Mouse (Mus musculus) midbrain, embryonic 15.5 days (tissue): ENCODE data around the gene Arf3. TPM values are rescaled to one million over a fixed set of nuclear protein-coding genes. Genes with fewer than 3 reads are reported as not detected.

Experiments
- ATAC-seq: fragments of 200-750 bp; cut with Nextera tagmentation; replicated peaks from 2 replicates; pipeline ENCODE4 v1.8.0; 2017; ENCODE audit warnings: moderate TSS enrichment
- H3K27ac ChIP-seq: fragments of 300-500 bp; sonication (generic); 2 replicates; pipeline ENCODE4 v1.5.1; 2015; ENCODE audit warnings: mild to moderate bottlenecking, inconsistent platforms
- H3K27me3 ChIP-seq: fragments of 300-500 bp; sonication (generic); replicated peaks from 2 replicates; pipeline ENCODE4 v1.6.1; 2015; ENCODE audit warnings: inconsistent platforms
- H3K36me3 ChIP-seq: fragments of 300-500 bp; sonication (generic); replicated peaks from 2 replicates; pipeline ENCODE4 v1.6.1; 2015; ENCODE audit warnings: inconsistent platforms
- H3K4me1 ChIP-seq: fragments of 300-500 bp; sonication (generic); 2 replicates; pipeline ENCODE4 v1.6.1; 2015; ENCODE audit warnings: inconsistent platforms
- H3K4me2 ChIP-seq: fragments of 300-500 bp; sonication (generic); 2 replicates; pipeline ENCODE4 v1.6.1; 2015; ENCODE audit warnings: inconsistent platforms, mild to moderate bottlenecking, moderate library complexity
- H3K4me3 ChIP-seq: fragments of 300-500 bp; sonication (generic); 2 replicates; pipeline ENCODE4 v1.5.1; 2015; ENCODE audit warnings: mild to moderate bottlenecking, inconsistent platforms
- H3K9ac ChIP-seq: fragments of 300-500 bp; sonication (generic); 2 replicates; pipeline ENCODE4 v1.6.1; 2015; ENCODE audit warnings: mild to moderate bottlenecking, inconsistent platforms
- H3K9me3 ChIP-seq: fragments of 300-500 bp; sonication (generic); 2 replicates; pipeline ENCODE4 v1.6.1; 2016; ENCODE audit warnings: inconsistent platforms
- WGBS: fragments of 180-500 bp; shearing (Covaris S2); methylation state at CpG from one replicate; pipeline ENCODE4 v1.1.7; 2015; ENCODE audit warnings: mixed read lengths; 5-methylcytosine and 5-hydroxymethylcytosine counted together
- polyA plus RNA-seq: library from polyadenylated mRNA; unstranded; fragments of >200 nt; fragmentation: Nextera tagmentation; extraction: Ambion mirVana; gene quantifications from 2 replicates; pipeline ENCODE4 v1.2.1, GENCODE M21; 2015

Arf3 gene
- polyA plus RNA-seq, 1 experiment from 2014 or later = 103 TPM

DNA sequence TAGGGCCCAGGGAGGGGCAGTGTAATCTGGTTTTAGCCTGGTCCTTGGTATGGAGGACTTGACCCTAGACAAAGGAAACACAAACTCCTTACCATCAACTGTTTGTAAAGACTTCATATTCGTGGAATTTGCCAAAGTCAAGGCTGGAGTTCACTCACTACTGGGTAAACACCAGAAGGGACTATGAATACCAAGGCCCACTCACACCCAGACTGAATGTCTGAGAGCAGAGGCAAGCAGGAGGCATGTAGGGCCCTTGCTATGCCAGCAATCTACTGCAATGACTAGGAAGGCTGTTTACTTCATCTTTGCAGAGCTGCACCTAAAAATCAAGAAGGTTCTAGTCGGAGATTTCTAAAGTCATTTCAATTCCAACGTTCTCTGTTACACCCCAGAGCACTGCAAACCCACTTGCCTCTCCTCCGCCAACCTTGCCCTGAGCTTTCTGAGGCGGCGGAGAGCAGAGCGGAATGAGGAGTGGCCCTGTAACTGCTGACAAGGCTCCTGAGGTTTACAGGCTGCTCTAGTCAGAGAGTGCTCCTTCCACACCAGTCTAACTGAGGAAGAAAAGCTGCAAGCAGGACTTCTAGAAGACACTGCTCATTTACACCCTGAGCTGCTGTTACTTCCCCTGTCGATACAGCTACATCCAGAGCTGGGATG lies 20.1 kb downstream of the Arf3 start:
- no peak overlapping the region for H3K4me3 ChIP-seq
- no peak overlapping the region for H3K9ac ChIP-seq
- H3K36me3 ChIP-seq = peaks cover 21% of the 10 kb centered on the region
- no peak for ATAC-seq
- no peak overlapping the region for H3K27ac ChIP-seq
- no peaks in the 10 kb centered on the region for H3K27me3 ChIP-seq
- no peaks in the 10 kb centered on the region for H3K9me3 ChIP-seq
- 88% methylated on average over 8 of the region's 8 CpGs for WGBS
- H3K4me1 ChIP-seq = no peaks in the 10 kb centered on the region
- no peak overlapping the region for H3K4me2 ChIP-seq

DNA sequence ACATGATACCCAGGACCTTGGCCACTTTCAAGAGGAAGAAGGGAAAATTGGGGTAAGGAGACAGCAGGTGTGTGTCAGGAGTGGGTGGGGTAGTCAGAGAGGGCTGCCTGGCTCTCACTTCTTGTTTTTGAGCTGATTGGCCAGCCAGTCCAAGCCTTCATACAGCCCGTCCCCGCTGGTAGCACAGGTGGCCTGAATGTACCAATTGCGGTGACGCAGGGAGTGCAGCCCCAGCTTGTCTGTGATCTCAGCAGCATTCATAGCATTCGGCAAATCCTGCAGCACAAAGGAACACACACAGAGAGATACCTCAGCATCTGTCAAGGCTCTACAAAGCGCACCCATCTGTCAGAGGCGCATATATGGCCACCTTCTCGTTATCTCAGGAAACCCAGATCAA lies 22.8 kb downstream of the Arf3 start:
- Histone ChIP-seq H3K27me3 (no peaks in the 10 kb centered on the region), H3K36me3 (peaks cover 35% of the 10 kb centered on the region), H3K27ac (no peak overlapping the region), H3K4me3 (no peak overlapping the region), H3K9ac (no peak overlapping the region), H3K9me3 (no peaks in the 10 kb centered on the region), H3K4me1 (no peaks in the 10 kb centered on the region), H3K4me2 (no peak overlapping the region)
- WGBS = 88% methylated on average over 8 of the region's 8 CpGs
- no peak for ATAC-seq

DNA sequence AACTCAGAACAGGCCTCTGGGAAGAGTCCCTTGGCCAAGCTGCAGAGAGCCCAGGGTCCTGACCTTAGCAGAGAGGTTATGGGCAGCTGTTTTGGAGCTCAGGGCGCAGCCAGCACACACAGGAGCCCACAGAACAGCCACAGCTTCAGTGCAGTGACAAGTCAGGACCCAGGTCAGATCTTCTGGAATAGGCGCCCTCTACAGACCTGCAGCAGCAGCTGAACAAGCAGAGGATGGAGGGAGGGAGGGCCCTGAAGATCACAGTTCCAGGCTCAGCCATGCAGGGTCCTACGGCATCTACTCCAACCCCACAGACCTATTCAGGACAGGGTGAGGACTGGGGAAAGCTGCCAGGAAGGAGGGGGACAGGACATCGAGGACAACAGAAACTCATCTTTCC lies 24.2 kb downstream of the Arf3 start:
- WGBS = 64% methylated on average over 4 of the region's 4 CpGs
- Histone ChIP-seq H3K36me3 (peaks cover 37% of the 10 kb centered on the region), H3K9ac (no peak overlapping the region), H3K27ac (no peak overlapping the region), H3K4me3 (no peak overlapping the region), H3K4me1 (no peaks in the 10 kb centered on the region), H3K27me3 (no peaks in the 10 kb centered on the region), H3K9me3 (no peaks in the 10 kb centered on the region), H3K4me2 (no peak overlapping the region)
- no peak for ATAC-seq

GRCm38 (mm10) chr15:98737881-98738280 lies 25.1 kb downstream of the Arf3 start:
- H3K4me2 ChIP-seq = no peak overlapping the region
- no peak overlapping the region for H3K4me3 ChIP-seq
- peaks cover 37% of the 10 kb centered on the region for H3K36me3 ChIP-seq
- H3K4me1 ChIP-seq = no peaks in the 10 kb centered on the region
- no peak for ATAC-seq
- no peak overlapping the region for H3K27ac ChIP-seq
- no peak overlapping the region for H3K9ac ChIP-seq
- H3K9me3 ChIP-seq = no peaks in the 10 kb centered on the region
- H3K27me3 ChIP-seq = no peaks in the 10 kb centered on the region

DNA sequence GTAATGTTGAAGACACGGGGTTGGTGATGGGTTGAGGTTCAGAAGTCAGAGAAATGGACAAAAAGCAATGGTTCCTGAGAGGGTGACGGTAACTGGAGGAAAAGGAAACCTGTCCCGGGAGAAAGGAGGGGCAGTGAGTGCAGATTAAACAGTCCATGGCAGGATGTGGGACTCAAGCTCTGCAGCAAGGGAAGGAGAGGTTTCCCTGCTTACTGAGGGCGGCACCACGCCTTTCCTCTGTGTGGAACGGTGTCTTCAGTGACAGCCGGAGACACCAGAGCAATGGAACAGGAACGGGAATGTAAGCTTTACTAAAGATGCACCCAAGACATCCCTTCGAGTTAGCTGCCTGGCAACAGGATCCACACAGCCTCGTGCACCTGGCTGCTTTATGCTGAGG lies 26.5 kb downstream of the Arf3 start:
- no peak for ATAC-seq
- no peaks in the 10 kb centered on the region for H3K27me3 ChIP-seq
- H3K9ac ChIP-seq = no peak overlapping the region
- H3K4me2 ChIP-seq = no peak overlapping the region
- no peaks in the 10 kb centered on the region for H3K9me3 ChIP-seq
- no peaks in the 10 kb centered on the region for H3K4me1 ChIP-seq
- no peak overlapping the region for H3K4me3 ChIP-seq
- no peak overlapping the region for H3K27ac ChIP-seq
- peaks cover 37% of the 10 kb centered on the region for H3K36me3 ChIP-seq
- WGBS = 87% methylated on average over 10 of the region's 10 CpGs

DNA sequence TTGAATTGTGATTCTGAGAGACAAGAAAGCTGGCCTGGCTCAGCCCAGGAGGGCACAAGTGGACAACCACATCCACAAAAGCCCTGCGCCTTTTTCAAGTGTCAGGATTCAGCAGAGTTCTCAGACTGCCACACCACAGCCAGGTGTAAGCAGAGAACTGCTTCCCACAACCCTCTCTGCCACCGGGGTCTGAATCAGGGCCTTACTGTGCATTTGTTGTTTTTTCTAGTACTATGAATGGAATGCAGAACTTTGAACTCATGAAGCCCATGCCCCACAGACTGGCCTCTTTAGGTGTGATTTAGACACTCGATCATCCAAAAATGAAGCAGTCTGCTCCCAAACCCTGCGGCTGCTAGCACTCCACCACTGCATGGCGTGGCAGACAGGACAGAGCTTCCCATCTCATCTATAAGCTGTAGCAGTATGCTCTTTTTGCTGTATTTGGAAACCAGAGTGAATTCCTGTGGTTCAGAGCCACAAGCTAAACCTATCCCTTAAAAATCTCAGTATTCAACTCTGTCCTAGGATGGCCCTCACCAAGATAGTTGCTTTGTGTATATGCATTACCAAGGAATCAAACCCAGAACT lies 28.9 kb downstream of the Arf3 start:
- no peak overlapping the region for H3K27ac ChIP-seq
- peaks cover 22% of the 10 kb centered on the region for H3K36me3 ChIP-seq
- H3K4me2 ChIP-seq = no peak overlapping the region
- WGBS = 90% methylated on average over 5 of the region's 5 CpGs
- ATAC-seq = no peak
- H3K9me3 ChIP-seq = no peaks in the 10 kb centered on the region
- H3K9ac ChIP-seq = no peak overlapping the region
- H3K4me3 ChIP-seq = no peak overlapping the region
- 0 out of 2 replicates have a peak, but pooled peaks cover under 1% of the 10 kb centered on the region for H3K27me3 ChIP-seq
- H3K4me1 ChIP-seq = no peaks in the 10 kb centered on the region

- no peaks in the 10 kb centered on the region for H3K9me3 ChIP-seq
- WGBS = 61% methylated on average over 6 of the region's 6 CpGs
Observed at GRCm38 (mm10) chr15:98733370-98733769, 29.6 kb downstream of the Arf3 start.

DNA sequence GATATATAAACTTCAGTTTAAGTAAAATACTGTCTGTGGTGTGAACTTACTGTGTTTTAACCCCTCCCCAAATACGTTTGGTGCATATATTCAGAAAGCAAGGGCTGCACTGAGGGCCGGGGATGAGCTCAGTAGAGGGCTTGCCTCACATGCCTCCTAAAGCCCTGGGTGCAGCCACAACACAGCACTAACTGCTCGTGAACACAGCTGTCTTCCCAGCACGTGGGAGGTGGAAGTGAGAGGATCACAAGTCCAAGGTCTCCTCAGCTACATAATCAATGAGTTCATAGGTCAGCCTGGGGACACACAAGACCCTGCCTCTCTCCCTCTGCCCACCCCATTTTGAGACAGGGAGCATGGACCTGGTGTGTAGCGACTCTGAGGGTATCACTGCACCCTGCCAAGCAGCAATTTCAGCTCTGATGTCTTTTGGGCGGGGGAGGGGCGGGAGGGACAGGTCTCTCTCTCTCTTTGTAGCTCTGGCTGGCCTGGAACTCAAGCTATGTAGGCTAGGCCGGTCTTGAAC lies 30.9 kb downstream of the Arf3 start:
- 61% methylated on average over 8 of the region's 8 CpGs for WGBS
- H3K9me3 ChIP-seq = no peaks in the 10 kb centered on the region
- H3K4me3 ChIP-seq = no peak overlapping the region
- no peak for ATAC-seq
- no peak overlapping the region for H3K4me2 ChIP-seq
- peaks cover 14% of the 10 kb centered on the region for H3K36me3 ChIP-seq
- H3K9ac ChIP-seq = no peak overlapping the region
- peaks cover 11% of the 10 kb centered on the region for H3K4me1 ChIP-seq
- H3K27ac ChIP-seq = no peak overlapping the region
- peaks cover 5% of the 10 kb centered on the region; the same call in 1 of the 2 replicates for H3K27me3 ChIP-seq

More at GRCm38 (mm10) chr15:98733370-98733769, 29.6 kb downstream of the Arf3 start:
- H3K4me2 ChIP-seq = no peak overlapping the region
- no peak overlapping the region for H3K9ac ChIP-seq
- no peaks in the 10 kb centered on the region for H3K4me1 ChIP-seq
- H3K27ac ChIP-seq = no peak overlapping the region
- peaks cover 5% of the 10 kb centered on the region; the same call in 1 of the 2 replicates for H3K27me3 ChIP-seq
- ATAC-seq = no peak
- H3K36me3 ChIP-seq = peaks cover 16% of the 10 kb centered on the region
- no peak overlapping the region for H3K4me3 ChIP-seq

GRCm38 (mm10) chr15:98730790-98731189 lies 32.2 kb downstream of the Arf3 start:
- Histone ChIP-seq H3K9ac (no peak overlapping the region), H3K36me3 (0 out of 2 replicates have a peak, but pooled peaks cover 5% of the 10 kb centered on the region), H3K4me1 (peaks cover 14% of the 10 kb centered on the region), H3K4me2 (no peak overlapping the region), H3K9me3 (no peaks in the 10 kb centered on the region), H3K27ac (no peak overlapping the region), H3K4me3 (no peak overlapping the region), H3K27me3 (peaks cover 12% of the 10 kb centered on the region)
- WGBS = 85% methylated on average over 6 of the region's 6 CpGs
- no peak for ATAC-seq

- Histone ChIP-seq H3K4me1 (peaks cover 14% of the 10 kb centered on the region), H3K36me3 (no peaks in the 10 kb centered on the region), H3K4me3 (no peak overlapping the region), H3K9me3 (no peaks in the 10 kb centered on the region), H3K27me3 (peaks cover 12% of the 10 kb centered on the region), H3K4me2 (no peak overlapping the region), H3K27ac (no peak overlapping the region), H3K9ac (no peak overlapping the region)
- no peak for ATAC-seq
- WGBS = 74% methylated on average over 7 of the region's 7 CpGs
Observed at GRCm38 (mm10) chr15:98729791-98730545, 33.0 kb downstream of the Arf3 start.

- Histone ChIP-seq H3K27me3 (peaks cover 13% of the 10 kb centered on the region), H3K4me3 (peak overlapping the region; percentile 35; the same call in 1 of the 2 replicates)
Observed at GRCm38 (mm10) chr15:98728366-98728765, 34.6 kb downstream of the Arf3 start.

More at GRCm38 (mm10) chr15:98728366-98728765, 34.6 kb downstream of the Arf3 start:
- peaks cover 14% of the 10 kb centered on the region for H3K4me1 ChIP-seq
- no peak overlapping the region for H3K9ac ChIP-seq
- H3K27ac ChIP-seq = no peak overlapping the region
- H3K36me3 ChIP-seq = no peaks in the 10 kb centered on the region
- 46% methylated on average over 9 of the region's 9 CpGs for WGBS
- ATAC-seq = no peak
- no peaks in the 10 kb centered on the region for H3K9me3 ChIP-seq
- H3K4me2 ChIP-seq = peak overlapping the region; percentile 70
